7 mouse cellular contexts compared by ENCODE assay signal in genomic region chr4:59806879-59807195, GRCm38 (mm10). TPM values are rescaled to one million over a fixed set of nuclear protein-coding genes. Genes with fewer than 3 reads are reported as not detected.
A peak's percentile ranks its signal among the peaks of the same experiment; 100 is the strongest.
DNase-seq lines count a peak whose midpoint lies in the region; ATAC-seq and TF ChIP-seq lines count a peak whose summit lies in the region.

No protein-coding gene starts in this region.

- no peaks in the 10 kb centered on the region for H3K9me3 ChIP-seq in lung, embryonic 14.5 days (ENCODE audit: low read depth, low read length)
- no peaks in the 10 kb centered on the region for H3K9me3 ChIP-seq in embryonic facial prominence, embryonic 12.5 days
- H3K9me3 ChIP-seq in hindbrain, postnatal 0 days (ENCODE audit: low read length): no peaks in the 10 kb centered on the region
- no peaks in the 10 kb centered on the region for H3K9me3 ChIP-seq in neural tube, embryonic 13.5 days

- H3K27me3 ChIP-seq in lung, embryonic 14.5 days (ENCODE audit: insufficient read depth, low read length): no peaks in the 10 kb centered on the region
- no peaks in the 10 kb centered on the region for H3K27me3 ChIP-seq in embryonic facial prominence, embryonic 12.5 days
- H3K27me3 ChIP-seq in hindbrain, postnatal 0 days (ENCODE audit: insufficient read depth, low read length): no peaks in the 10 kb centered on the region
- no peaks in the 10 kb centered on the region for H3K27me3 ChIP-seq in neural tube, embryonic 13.5 days

- peak overlapping the region; percentile 99 for H3K4me2 ChIP-seq in lung, embryonic 14.5 days
- H3K4me2 ChIP-seq in embryonic facial prominence, embryonic 12.5 days (replicated peaks): peak overlapping the region; percentile 98
- peak overlapping the region; percentile 77 for H3K4me2 ChIP-seq in hindbrain, postnatal 0 days (ENCODE audit: low read depth, low read length)
- peak overlapping the region; percentile 89 for H3K4me2 ChIP-seq in neural tube, embryonic 13.5 days

- DNase-seq in lung, embryonic 14.5 days: no peak
- no peak for DNase-seq in lung, postnatal 14 days
- no peak for DNase-seq in hindbrain, postnatal 0 days (ENCODE audit: low spot score)
- no peak for DNase-seq in spleen, postnatal 14 days (ENCODE audit: low spot score in 2 of 2)
- no peak for DNase-seq in right cerebral cortex, postnatal 10 days (ENCODE audit: low spot score in 2 of 2)

- H3K4me1 ChIP-seq in lung, embryonic 14.5 days (ENCODE audit: insufficient read depth): no peaks in the 10 kb centered on the region
- H3K4me1 ChIP-seq in embryonic facial prominence, embryonic 12.5 days: peaks cover 10% of the 10 kb centered on the region; the same call in 1 of the 2 replicates
- H3K4me1 ChIP-seq in hindbrain, postnatal 0 days (ENCODE audit: insufficient read depth, low read length): peaks cover 9% of the 10 kb centered on the region; the same call in 1 of the 2 replicates
- peaks cover 29% of the 10 kb centered on the region for H3K4me1 ChIP-seq in neural tube, embryonic 13.5 days (replicated peaks)

- peak overlapping the region; percentile 81; the same call in 1 of the 2 replicates for H3K9ac ChIP-seq in lung, embryonic 14.5 days
- 0 out of 2 replicates have a peak overlapping the region, but pooled peaks have one; percentile 38 for H3K9ac ChIP-seq in embryonic facial prominence, embryonic 12.5 days
- H3K9ac ChIP-seq in hindbrain, postnatal 0 days (replicated peaks; ENCODE audit: low read length): peak overlapping the region; percentile 86
- H3K9ac ChIP-seq in neural tube, embryonic 13.5 days: peak overlapping the region; percentile 90

- ATAC-seq in lung, embryonic 14.5 days (ENCODE audit: insufficient read depth): no peak
- ATAC-seq in embryonic facial prominence, embryonic 12.5 days (ENCODE audit: insufficient number of reproducible peaks, insufficient read depth, low FRiP score, low TSS enrichment): peak; percentile 2; the same call in 1 of the 2 replicates
- no peak for ATAC-seq in hindbrain, postnatal 0 days
- no peak for ATAC-seq in neural tube, embryonic 13.5 days (ENCODE audit: low read depth)

- H3K4me3 ChIP-seq in lung, embryonic 14.5 days (ENCODE audit: low read depth, low read length): peak overlapping the region; percentile 93
- H3K4me3 ChIP-seq in embryonic facial prominence, embryonic 12.5 days: peak overlapping the region; percentile 95
- H3K4me3 ChIP-seq in hindbrain, postnatal 0 days (ENCODE audit: low read length): peak overlapping the region; percentile 75
- H3K4me3 ChIP-seq in neural tube, embryonic 13.5 days: peak overlapping the region; percentile 71

- H3K27ac ChIP-seq in lung, embryonic 14.5 days (ENCODE audit: low read depth): no peak overlapping the region
- no peak overlapping the region for H3K27ac ChIP-seq in embryonic facial prominence, embryonic 12.5 days
- H3K27ac ChIP-seq in hindbrain, postnatal 0 days: peak overlapping the region; percentile 72
- H3K27ac ChIP-seq in neural tube, embryonic 13.5 days (replicated peaks): peak overlapping the region; percentile 90

- H3K36me3 ChIP-seq in lung, embryonic 14.5 days (ENCODE audit: insufficient read depth): no peaks in the 10 kb centered on the region
- no peaks in the 10 kb centered on the region for H3K36me3 ChIP-seq in embryonic facial prominence, embryonic 12.5 days
- H3K36me3 ChIP-seq in hindbrain, postnatal 0 days (ENCODE audit: insufficient read depth, low read length): no peaks in the 10 kb centered on the region
- H3K36me3 ChIP-seq in neural tube, embryonic 13.5 days: no peaks in the 10 kb centered on the region

- TF ChIP-seq CTCF in lung, embryonic 14.5 days (IDR thresholded peaks at IDR 0.05; ENCODE audit: low read depth): no peak
- no peak for TF ChIP-seq CTCF in hindbrain, postnatal 0 days (IDR thresholded peaks at IDR 0.05; ENCODE audit: low read depth)

- 4% methylated on average over 9 of the region's 9 CpGs for WGBS in lung, embryonic 14.5 days
- WGBS in embryonic facial prominence, embryonic 12.5 days: 4% methylated on average over 9 of the region's 9 CpGs
- WGBS in hindbrain, postnatal 0 days: 4% methylated on average over 9 of the region's 9 CpGs
- 3% methylated on average over 9 of the region's 9 CpGs for WGBS in neural tube, embryonic 13.5 days

RNA-seq across cellular contexts. Expression of gene Snx30, which starts 1.2 kb away (rescaled TPM):
- polyA plus RNA-seq in lung, embryonic 14.5 days (2014; fragmentation: Nextera tagmentation; extraction: Ambion mirVana): 9.8 and 10.6 TPM in 2 replicates
- 13.9 and 14.0 TPM in 2 replicates for polyA plus RNA-seq in embryonic facial prominence, embryonic 12.5 days (2016; fragmentation: Nextera tagmentation; extraction: Ambion mirVana)
- 31.2 and 34.1 TPM in 2 replicates for total RNA-seq in hindbrain, postnatal 0 days (2014; rRNA removed)
- 15.8 and 18.3 TPM in 2 replicates for polyA plus RNA-seq in hindbrain, postnatal 0 days (2015; fragmentation: Nextera tagmentation; extraction: Ambion mirVana)
- polyA plus RNA-seq in neural tube, embryonic 13.5 days (2015; fragmentation: Nextera tagmentation; extraction: Ambion mirVana): 12.9 and 14.8 TPM in 2 replicates

RNA-seq across cellular contexts. Expression of gene Inip, which starts 5.4 kb away (rescaled TPM):
- polyA plus RNA-seq in lung, embryonic 14.5 days (2014; fragmentation: Nextera tagmentation; extraction: Ambion mirVana): 60.7 and 64.7 TPM in 2 replicates
- polyA plus RNA-seq in embryonic facial prominence, embryonic 12.5 days (2016; fragmentation: Nextera tagmentation; extraction: Ambion mirVana): 71.7 and 78.2 TPM in 2 replicates
- 20.3 and 20.7 TPM in 2 replicates for total RNA-seq in hindbrain, postnatal 0 days (2014; rRNA removed)
- polyA plus RNA-seq in hindbrain, postnatal 0 days (2015; fragmentation: Nextera tagmentation; extraction: Ambion mirVana): 40.2 and 40.5 TPM in 2 replicates
- polyA plus RNA-seq in neural tube, embryonic 13.5 days (2015; fragmentation: Nextera tagmentation; extraction: Ambion mirVana): 60.3 and 67.3 TPM in 2 replicates

Comparison
In these comparisons a context has a peak if more than half of its experiments do, and no peak if none do; other contexts are left out.
1. H3K27ac ChIP-seq: peak in hindbrain, postnatal 0 days (single experiment) and neural tube, embryonic 13.5 days (single experiment); none in lung, embryonic 14.5 days (single experiment) and embryonic facial prominence, embryonic 12.5 days (single experiment).
2. H3K9ac ChIP-seq: peak in every context shown above with its lines; median percentile 90 in neural tube, embryonic 13.5 days; 86 in hindbrain, postnatal 0 days; 81 in lung, embryonic 14.5 days; 38 in embryonic facial prominence, embryonic 12.5 days.
3. Peak in every context shown above with its lines, with median percentiles within 50 percentile points of each other: H3K4me2 ChIP-seq and H3K4me3 ChIP-seq.